Comparison of ENCODE assay signal across 7 mouse cellular contexts in genomic region chr7:134287570-134288222, GRCm38 (mm10). TPM values are rescaled to one million over a fixed set of nuclear protein-coding genes. Genes with fewer than 3 reads are reported as not detected.
DNase-seq lines count a peak whose midpoint lies in the region; ATAC-seq and TF ChIP-seq lines count a peak whose summit lies in the region.

No protein-coding gene starts in this region.

- TF ChIP-seq POLR2A in liver, adult 2 months (IDR thresholded peaks at IDR 0.05; ENCODE audit: extremely low read depth, insufficient read depth, low read length), result no peak

- H3K9ac ChIP-seq in heart, embryonic 15.5 days, result no peak overlapping the region
- H3K9ac ChIP-seq in liver, adult 2 months (ENCODE audit: low read depth, low read length), result no peak overlapping the region

- H3K36me3 ChIP-seq in heart, embryonic 15.5 days, result no peaks in the 10 kb centered on the region
- H3K36me3 ChIP-seq in liver, adult 2 months (ENCODE audit: control insufficient read depth, insufficient read depth, low read length), result no peaks in the 10 kb centered on the region

- TF ChIP-seq CTCF in liver, adult 2 months (IDR thresholded peaks at IDR 0.05; ENCODE audit: low read depth, low read length), result no peak

- H3K9me3 ChIP-seq in heart, embryonic 15.5 days (replicated peaks), result no peaks in the 10 kb centered on the region

- ATAC-seq in heart, embryonic 15.5 days (replicated peaks; ENCODE audit: insufficient number of reproducible peaks, insufficient read depth, low FRiP score, low read depth), result peak; percentile 78

- H3K4me2 ChIP-seq in heart, embryonic 15.5 days, result no peak overlapping the region

- H3K4me3 ChIP-seq in heart, embryonic 15.5 days, result no peak overlapping the region
- H3K4me3 ChIP-seq in liver, adult 2 months (ENCODE audit: insufficient read depth, low read depth, low read length), result no peak overlapping the region

- peak overlapping the region; percentile 57 for H3K27ac ChIP-seq in heart, embryonic 15.5 days
- no peak overlapping the region for H3K27ac ChIP-seq in liver, adult 2 months (replicated peaks; ENCODE audit: insufficient read depth, low read depth, low read length)

- no peaks in the 10 kb centered on the region for H3K27me3 ChIP-seq in heart, embryonic 15.5 days
- H3K27me3 ChIP-seq in liver, adult 2 months (ENCODE audit: control insufficient read depth, insufficient read depth, low read length), result no peaks in the 10 kb centered on the region

- no peaks in the 10 kb centered on the region for H3K79me2 ChIP-seq in liver, adult 2 months (ENCODE audit: control insufficient read depth, insufficient read depth, low read length)

- H3K4me1 ChIP-seq in heart, embryonic 15.5 days (replicated peaks), result peaks cover 9% of the 10 kb centered on the region
- no peaks in the 10 kb centered on the region for H3K4me1 ChIP-seq in liver, adult 2 months (ENCODE audit: control insufficient read depth, insufficient read depth, low read length)

- 24% methylated on average over 6 of the region's 6 CpGs for WGBS in heart, embryonic 15.5 days
- 51% methylated on average over 6 of the region's 6 CpGs for WGBS in liver, adult 2 months

- DNase-seq in 416B (ENCODE audit: low read depth), result peak; percentile 11
- DNase-seq in MN1 (ENCODE audit: low spot score), result peak; percentile 51
- DNase-seq in liver, adult 2 months (ENCODE audit: extremely low read depth, low read depth, low spot score), result peak; percentile 20
- DNase-seq in frontal cortex, postnatal 36 days (ENCODE audit: low spot score in 2 of 2), result no peak
- no peak for DNase-seq in layer of hippocampus, postnatal 14 days (ENCODE audit: low spot score in 2 of 2)
- DNase-seq in natural killer cell, adult 2 months (ENCODE audit: low spot score in 2 of 2), result no peak

RNA-seq across cellular contexts. Expression of gene Adam12, which starts 55.8 kb away (rescaled TPM):
- 2.1 and 6.1 TPM in 2 replicates for polyA plus RNA-seq in heart, embryonic 15.5 days (2015; fragmentation: Nextera tagmentation; extraction: Ambion mirVana)
- total RNA-seq in liver, adult 2 months (2014; rRNA removed), result 0.28 and 1.9 TPM in 2 replicates
- 0.17 and 0.28 TPM in 2 replicates for polyA plus RNA-seq in liver, adult 2 months (2012; rRNA removed)
- 10 to 100 TPM; 12.4 to 12.6 TPM for total RNA-seq in layer of hippocampus, postnatal 14 days (2021)

Comparison
In these comparisons a context has a peak if more than half of its experiments do, and no peak if none do; other contexts are left out.
1. DNase-seq: peak in 416B (single experiment), MN1 (single experiment) and liver, adult 2 months (single experiment); none in frontal cortex, postnatal 36 days (0 of 2), layer of hippocampus, postnatal 14 days (0 of 2) and natural killer cell, adult 2 months (0 of 2).